In the genomic region with DNA sequence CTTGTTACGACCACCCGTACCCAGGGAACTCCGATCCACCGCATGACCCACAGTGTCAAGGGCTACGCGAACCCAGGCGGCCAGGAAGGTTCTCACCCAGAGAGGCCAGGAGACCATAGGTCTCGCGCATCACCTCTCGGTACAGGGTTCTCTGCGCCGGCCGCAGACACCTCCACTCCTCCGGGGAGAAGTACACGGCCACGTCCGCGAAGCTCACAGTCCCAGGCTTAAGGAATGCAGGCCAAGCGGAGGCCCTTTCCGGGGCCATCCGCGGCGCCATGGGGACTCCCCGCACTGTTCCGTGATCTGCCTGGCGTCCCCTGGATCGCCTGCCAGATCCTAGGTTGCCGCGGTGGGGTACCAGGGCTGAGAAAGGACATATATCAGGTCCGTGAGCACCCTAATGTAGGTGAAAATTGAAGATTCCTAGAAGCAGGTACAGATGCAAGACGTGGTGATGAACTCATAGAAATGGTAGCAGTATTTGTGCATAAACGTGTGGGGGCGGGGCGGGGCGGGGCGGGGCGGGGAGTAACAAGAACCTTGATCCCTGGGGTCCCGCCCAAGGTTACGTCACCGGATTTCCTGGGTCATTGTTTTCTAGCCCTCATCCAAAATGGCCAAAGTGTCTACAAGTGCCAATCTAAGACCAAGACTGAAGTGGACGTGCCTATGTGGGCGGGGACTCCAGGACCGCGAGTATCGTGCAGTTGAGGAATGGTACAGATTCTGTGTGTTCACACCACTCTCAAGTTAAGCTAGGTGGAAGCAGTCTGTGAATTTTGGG, we compare ENCODE assay signal across 8 mouse cellular contexts. TPM values are rescaled to one million over a fixed set of nuclear protein-coding genes. Genes with fewer than 3 reads are reported as not detected.
DNase-seq lines count a peak whose midpoint lies in the region; ATAC-seq and TF ChIP-seq lines count a peak whose summit lies in the region.

Gene E430018J23Rik (minus strand): TSS at position 473 of the 787 bp plus-strand sequence.

- H3K4me1 ChIP-seq in bone marrow, adult 2 months (ENCODE audit: control insufficient read depth, insufficient read depth, low read length) = peaks cover 4% of the 10 kb centered on the region
- peaks cover 14% of the 10 kb centered on the region for H3K4me1 ChIP-seq in embryonic facial prominence, embryonic 15.5 days
- H3K4me1 ChIP-seq in limb, embryonic 14.5 days (ENCODE audit: control insufficient read depth, insufficient read depth, low read length) = peaks cover 4% of the 10 kb centered on the region
- peaks cover 6% of the 10 kb centered on the region; the same call in 1 of the 2 replicates for H3K4me1 ChIP-seq in midbrain, postnatal 0 days (ENCODE audit: insufficient read depth, low read length)

- H3K9ac ChIP-seq in embryonic facial prominence, embryonic 15.5 days = peak within 1 kb of the TSS; percentile 58
- H3K9ac ChIP-seq in limb, embryonic 14.5 days (ENCODE audit: low read depth, low read length, severe bottlenecking) = peak within 1 kb of the TSS; percentile 72
- H3K9ac ChIP-seq in midbrain, postnatal 0 days (replicated peaks; ENCODE audit: low read length, poor library complexity, severe bottlenecking) = peak within 1 kb of the TSS; percentile 89

- ATAC-seq in embryonic facial prominence, embryonic 15.5 days (ENCODE audit: insufficient number of reproducible peaks, low FRiP score, low TSS enrichment, low read depth) = peak; percentile 90
- peak; percentile 94 for ATAC-seq in limb, embryonic 14.5 days (ENCODE audit: low FRiP score, low read depth)
- peak; percentile 94 for ATAC-seq in midbrain, postnatal 0 days (ENCODE audit: low FRiP score)

- peak within 1 kb of the TSS; percentile 64 for H3K27ac ChIP-seq in bone marrow, adult 2 months (ENCODE audit: control insufficient read depth, insufficient read depth, low read depth, low read length, poor library complexity)
- peak within 1 kb of the TSS; percentile 90 for H3K27ac ChIP-seq in embryonic facial prominence, embryonic 15.5 days (replicated peaks)
- peak within 1 kb of the TSS; percentile 86 for H3K27ac ChIP-seq in limb, embryonic 14.5 days (replicated peaks; ENCODE audit: low read depth, low read length)
- peak within 1 kb of the TSS; percentile 85 for H3K27ac ChIP-seq in midbrain, postnatal 0 days (ENCODE audit: low read depth, low read length)

- DNase-seq in 416B (ENCODE audit: low read depth) = peak; percentile 100
- peak; percentile 100 for DNase-seq in heart, adult 8-10 months (ENCODE audit: low spot score)
- peak; percentile 100 for DNase-seq in kidney, adult 9 months
- DNase-seq in limb, embryonic 14.5 days (ENCODE audit: low spot score) = peak; percentile 100
- peak; percentile 99 for DNase-seq in midbrain, postnatal 0 days (ENCODE audit: low spot score)
- peak; percentile 76 to 87 for DNase-seq in spleen, postnatal 14 days (ENCODE audit: low spot score in 2 of 2)

- no peak for TF ChIP-seq CTCF in bone marrow, adult 2 months (IDR thresholded peaks at IDR 0.05; ENCODE audit: control insufficient read depth, insufficient read depth, low read length)
- TF ChIP-seq CTCF in midbrain, postnatal 0 days (IDR thresholded peaks at IDR 0.05) = peak; percentile 15; the same call in 1 of the 2 replicates

- H3K36me3 ChIP-seq in embryonic facial prominence, embryonic 15.5 days = peaks cover 15% of the 10 kb centered on the region; the same call in 1 of the 2 replicates
- H3K36me3 ChIP-seq in limb, embryonic 14.5 days (ENCODE audit: control insufficient read depth, insufficient read depth, low read length) = peaks cover 7% of the 10 kb centered on the region
- no peaks in the 10 kb centered on the region; the same call in 1 of the 2 replicates for H3K36me3 ChIP-seq in midbrain, postnatal 0 days (ENCODE audit: insufficient read depth, low read length)

- TF ChIP-seq POLR2A in bone marrow, adult 2 months (IDR thresholded peaks at IDR 0.05; ENCODE audit: borderline replicate concordance, control insufficient read depth, low read depth, low read length) = no peak
- peak; percentile 86; the same call in 1 of the 2 replicates for TF ChIP-seq POLR2A in limb, embryonic 14.5 days (IDR thresholded peaks at IDR 0.05; ENCODE audit: borderline replicate concordance, extremely low read depth, insufficient read depth, insufficient read length)

- H3K9me3 ChIP-seq in embryonic facial prominence, embryonic 15.5 days (replicated peaks) = no peaks in the 10 kb centered on the region
- no peaks in the 10 kb centered on the region for H3K9me3 ChIP-seq in limb, embryonic 14.5 days (ENCODE audit: control insufficient read depth, low read length)
- H3K9me3 ChIP-seq in midbrain, postnatal 0 days (ENCODE audit: low read length) = no peaks in the 10 kb centered on the region

- H3K4me2 ChIP-seq in embryonic facial prominence, embryonic 15.5 days (replicated peaks) = peak within 1 kb of the TSS; percentile 70
- peak within 1 kb of the TSS; percentile 72 for H3K4me2 ChIP-seq in limb, embryonic 14.5 days (replicated peaks; ENCODE audit: low read depth, low read length, severe bottlenecking)
- H3K4me2 ChIP-seq in midbrain, postnatal 0 days (ENCODE audit: low read depth, low read length, poor library complexity, severe bottlenecking) = peak within 1 kb of the TSS; percentile 64

- WGBS in bone marrow, adult 2 months = under 1% methylated on average over 45 of the region's 45 CpGs
- under 1% methylated on average over 45 of the region's 45 CpGs for WGBS in embryonic facial prominence, embryonic 15.5 days
- WGBS in limb, embryonic 14.5 days = under 1% methylated on average over 41 of the region's 45 CpGs
- WGBS in midbrain, postnatal 0 days = under 1% methylated on average over 45 of the region's 45 CpGs

- H3K27me3 ChIP-seq in embryonic facial prominence, embryonic 15.5 days = 0 out of 2 replicates have a peak, but pooled peaks cover 5% of the 10 kb centered on the region
- no peaks in the 10 kb centered on the region for H3K27me3 ChIP-seq in limb, embryonic 14.5 days (ENCODE audit: control insufficient read depth, insufficient read depth, low read length)
- H3K27me3 ChIP-seq in midbrain, postnatal 0 days (ENCODE audit: insufficient read depth, low read length) = peaks cover 4% of the 10 kb centered on the region; the same call in 1 of the 2 replicates

- H3K4me3 ChIP-seq in bone marrow, adult 2 months (replicated peaks; ENCODE audit: control insufficient read depth, low read depth, low read length) = peak within 1 kb of the TSS; percentile 87
- peak within 1 kb of the TSS; percentile 63 for H3K4me3 ChIP-seq in embryonic facial prominence, embryonic 15.5 days (replicated peaks)
- H3K4me3 ChIP-seq in limb, embryonic 14.5 days (replicated peaks; ENCODE audit: low read length) = peak within 1 kb of the TSS; percentile 65
- H3K4me3 ChIP-seq in midbrain, postnatal 0 days (ENCODE audit: low read depth, low read length) = peak within 1 kb of the TSS; percentile 58

RNA-seq across cellular contexts. Expression of gene E430018J23Rik, which starts in this region (rescaled TPM):
- polyA plus RNA-seq in bone marrow, adult 2 months (2011; ENCODE audit: insufficient read depth, insufficient read length, low replicate concordance, missing spikeins) = 0.65 and 1.9 TPM in 2 replicates
- polyA plus RNA-seq in embryonic facial prominence, embryonic 15.5 days (2015; fragmentation: Nextera tagmentation; extraction: Ambion mirVana) = 8.4 and 9.2 TPM in 2 replicates
- 1 to 10 TPM; 2.9 to 5.1 (median 3.9) TPM for total RNA-seq in heart, adult 8-10 months (2022)
- polyA plus RNA-seq in limb, embryonic 14.5 days (2012; rRNA removed) = 8.8 and 11.6 TPM in 2 replicates
- 7.3 and 10.1 TPM in 2 replicates for polyA plus RNA-seq in limb, embryonic 14.5 days (2014; fragmentation: Nextera tagmentation; extraction: Ambion mirVana)
- total RNA-seq in midbrain, postnatal 0 days (2014; rRNA removed) = 8.5 and 9.1 TPM in 2 replicates
- 1.4 and 1.9 TPM in 2 replicates for polyA plus RNA-seq in midbrain, postnatal 0 days (2015; fragmentation: Nextera tagmentation; extraction: Ambion mirVana)

Comparison
In these comparisons a context has a peak if more than half of its experiments do, and no peak if none do; other contexts are left out.
1. Peak in every context shown above with its lines: DNase-seq, ATAC-seq, H3K4me3 ChIP-seq and H3K27ac ChIP-seq.